Mouse (Mus musculus) midbrain, embryonic 11.5 days (tissue): ENCODE results near the gene Zan. TPM values are rescaled to one million over a fixed set of nuclear protein-coding genes. Genes with fewer than 3 reads are reported as not detected.

Experiments
- ATAC-seq: fragments of 200-750 bp; cut with Nextera tagmentation; 2 replicates; pipeline ENCODE4 v1.8.0; 2017; ENCODE audit warnings: moderate TSS enrichment, moderate library complexity; ENCODE audit not compliant: low FRiP score
- DNase-seq: peaks from one replicate; pipeline ENCODE4 v3.0.0; 2015; ENCODE audit warnings: low spot score; ENCODE audit errors: missing footprints
- H3K27ac ChIP-seq: fragments of 300-500 bp; sonication (generic); 2 replicates; pipeline ENCODE4 v1.5.1; 2014; ENCODE audit warnings: low read depth, low read length
- H3K27me3 ChIP-seq: fragments of 300-500 bp; sonication (generic); 2 replicates; pipeline ENCODE4 v1.6.1; 2014; ENCODE audit warnings: mild to moderate bottlenecking, low read length, moderate library complexity, mixed read lengths; ENCODE audit not compliant: control insufficient read depth, insufficient read depth
- H3K36me3 ChIP-seq: fragments of 300-500 bp; sonication (generic); 2 replicates; pipeline ENCODE4 v1.6.1; 2014; ENCODE audit warnings: mild to moderate bottlenecking, low read length, moderate library complexity, mixed read lengths; ENCODE audit not compliant: control insufficient read depth, insufficient read depth
- H3K4me1 ChIP-seq: fragments of 300-500 bp; sonication (generic); 2 replicates; pipeline ENCODE4 v1.6.1; 2014; ENCODE audit warnings: low read length; ENCODE audit not compliant: control insufficient read depth, insufficient read depth
- H3K4me2 ChIP-seq: fragments of 300-500 bp; sonication (generic); 2 replicates; pipeline ENCODE4 v1.6.1; 2014; ENCODE audit warnings: mild to moderate bottlenecking, moderate library complexity
- H3K4me3 ChIP-seq: fragments of 300-500 bp; sonication (generic); 2 replicates; pipeline ENCODE4 v1.5.1; 2014; ENCODE audit warnings: low read depth, low read length
- H3K9ac ChIP-seq: fragments of 300-500 bp; sonication (generic); 2 replicates; pipeline ENCODE4 v1.6.1; 2014; ENCODE audit warnings: low read length
- H3K9me3 ChIP-seq: fragments of 300-500 bp; sonication (generic); 2 replicates; pipeline ENCODE4 v1.6.1; 2016; ENCODE audit warnings: low read length; ENCODE audit not compliant: control insufficient read depth
- WGBS: fragments of 180-500 bp; shearing (Covaris S2); extraction: QIAGEN DNeasy Blood & Tissue Kit; methylation state at CpG from one replicate; pipeline ENCODE4 v1.1.7; 2014; 5-methylcytosine and 5-hydroxymethylcytosine counted together
- polyA plus RNA-seq: library from polyadenylated mRNA; unstranded; fragments of >200 nt; fragmentation: Nextera tagmentation; extraction: Ambion mirVana; gene quantifications from 2 replicates; pipeline ENCODE4 v1.2.1, GENCODE M21; 2014

The Zan gene
- polyA plus RNA-seq, 1 experiment from 2014 or later, result 0.03 TPM

- 0 out of 2 replicates have a peak, but pooled peaks have one; percentile 10 for ATAC-seq
- no peak overlapping the region for H3K4me2 ChIP-seq
These were observed 99.7 kb downstream of the Zan start for GRCm38 (mm10) chr5:137377176-137377575.

GRCm38 (mm10) chr5:137376722-137377121, 100.1 kb downstream of the Zan start:
- Histone ChIP-seq H3K36me3 (peaks cover 19% of the 10 kb centered on the region), H3K4me1 (no peaks in the 10 kb centered on the region; the same call in 1 of the 2 replicates), H3K27ac (no peak overlapping the region), H3K4me3 (no peak overlapping the region), H3K9me3 (no peaks in the 10 kb centered on the region), H3K27me3 (no peaks in the 10 kb centered on the region), H3K9ac (no peak overlapping the region), H3K4me2 (no peak overlapping the region)
- ATAC-seq, result peak; percentile 29; the same call in 1 of the 2 replicates
- no peak for DNase-seq
- 53% methylated on average over 9 of the region's 9 CpGs for WGBS

More at GRCm38 (mm10) chr5:137377176-137377575, 99.7 kb downstream of the Zan start:
- 40% methylated on average over 11 of the region's 11 CpGs for WGBS
- Histone ChIP-seq H3K27me3 (no peaks in the 10 kb centered on the region), H3K36me3 (peaks cover 14% of the 10 kb centered on the region), H3K9me3 (no peaks in the 10 kb centered on the region), H3K4me1 (no peaks in the 10 kb centered on the region; the same call in 1 of the 2 replicates), H3K4me3 (no peak overlapping the region), H3K27ac (no peak overlapping the region), H3K9ac (no peak overlapping the region)
- DNase-seq, result no peak

GRCm38 (mm10) chr5:137376198-137376597, 100.7 kb downstream of the Zan start:
- H3K4me2 ChIP-seq, result no peak overlapping the region

GRCm38 (mm10) chr5:137375627-137376026, 101.2 kb downstream of the Zan start:
- Histone ChIP-seq H3K9ac (no peak overlapping the region), H3K4me3 (no peak overlapping the region), H3K4me2 (no peak overlapping the region), H3K27ac (no peak overlapping the region), H3K9me3 (no peaks in the 10 kb centered on the region), H3K36me3 (peaks cover 25% of the 10 kb centered on the region), H3K27me3 (no peaks in the 10 kb centered on the region), H3K4me1 (no peaks in the 10 kb centered on the region; the same call in 1 of the 2 replicates)
- ATAC-seq (no peak), DNase-seq (no peak)
- WGBS, result 66% methylated on average over 2 of the region's 2 CpGs

More at GRCm38 (mm10) chr5:137376198-137376597, 100.7 kb downstream of the Zan start:
- no peaks in the 10 kb centered on the region for H3K27me3 ChIP-seq
- DNase-seq (peak; percentile 87), ATAC-seq (no peak)
- H3K27ac ChIP-seq, result no peak overlapping the region
- H3K9me3 ChIP-seq, result no peaks in the 10 kb centered on the region
- no peak overlapping the region for H3K4me3 ChIP-seq
- H3K36me3 ChIP-seq, result peaks cover 20% of the 10 kb centered on the region
- no peak overlapping the region for H3K9ac ChIP-seq
- WGBS, result 44% methylated on average over 7 of the region's 7 CpGs
- no peaks in the 10 kb centered on the region; the same call in 1 of the 2 replicates for H3K4me1 ChIP-seq

- Histone ChIP-seq H3K9ac (no peak overlapping the region), H3K27ac (no peak overlapping the region), H3K9me3 (no peaks in the 10 kb centered on the region), H3K27me3 (no peaks in the 10 kb centered on the region), H3K36me3 (peaks cover 33% of the 10 kb centered on the region), H3K4me1 (no peaks in the 10 kb centered on the region; the same call in 1 of the 2 replicates), H3K4me2 (no peak overlapping the region), H3K4me3 (no peak overlapping the region)
- DNase-seq (no peak), ATAC-seq (no peak)
- 83% methylated on average over 4 of the region's 4 CpGs for WGBS
These were observed 102.3 kb downstream of the Zan start for GRCm38 (mm10) chr5:137374521-137375080.

- ATAC-seq, result no peak
- H3K4me1 ChIP-seq, result no peaks in the 10 kb centered on the region; the same call in 1 of the 2 replicates
- no peak overlapping the region for H3K27ac ChIP-seq
- H3K9ac ChIP-seq, result no peak overlapping the region
- WGBS, result 86% methylated on average over 12 of the region's 12 CpGs
- H3K36me3 ChIP-seq, result peaks cover 37% of the 10 kb centered on the region
- H3K4me2 ChIP-seq, result no peak overlapping the region
- H3K9me3 ChIP-seq, result no peaks in the 10 kb centered on the region
- no peak for DNase-seq
- no peak overlapping the region for H3K4me3 ChIP-seq
- H3K27me3 ChIP-seq, result no peaks in the 10 kb centered on the region
These were observed 103.4 kb downstream of the Zan start for GRCm38 (mm10) chr5:137373371-137373950.

GRCm38 (mm10) chr5:137369665-137370064, 107.2 kb downstream of the Zan start:
- Histone ChIP-seq H3K4me3 (no peak overlapping the region), H3K4me2 (no peak overlapping the region), H3K9ac (no peak overlapping the region), H3K9me3 (no peaks in the 10 kb centered on the region), H3K27me3 (no peaks in the 10 kb centered on the region), H3K4me1 (no peaks in the 10 kb centered on the region), H3K27ac (no peak overlapping the region), H3K36me3 (peaks cover 69% of the 10 kb centered on the region)
- no peak for ATAC-seq
- peak; percentile 53 for DNase-seq
- WGBS, result 98% methylated on average over 10 of the region's 11 CpGs

GRCm38 (mm10) chr5:137358382-137358781, 118.5 kb downstream of the Zan start:
- Histone ChIP-seq H3K36me3 (peaks cover 60% of the 10 kb centered on the region), H3K27ac (no peak overlapping the region), H3K4me1 (no peaks in the 10 kb centered on the region), H3K4me2 (no peak overlapping the region), H3K9ac (no peak overlapping the region), H3K4me3 (no peak overlapping the region), H3K27me3 (no peaks in the 10 kb centered on the region), H3K9me3 (no peaks in the 10 kb centered on the region)
- 44% methylated on average over 7 of the region's 7 CpGs for WGBS
- DNase-seq, result no peak
- ATAC-seq, result no peak

- 87% methylated on average over 17 of the region's 17 CpGs for WGBS
- Histone ChIP-seq H3K36me3 (peaks cover 31% of the 10 kb centered on the region), H3K27ac (no peak overlapping the region), H3K9ac (no peak overlapping the region), H3K27me3 (no peaks in the 10 kb centered on the region), H3K9me3 (no peaks in the 10 kb centered on the region), H3K4me1 (peaks cover 22% of the 10 kb centered on the region), H3K4me2 (no peak overlapping the region), H3K4me3 (no peak overlapping the region)
- ATAC-seq (no peak), DNase-seq (no peak)
These were observed 122.8 kb downstream of the Zan start for GRCm38 (mm10) chr5:137354091-137354490.
